Mouse (Mus musculus) stomach, embryonic 15.5 days (tissue): ENCODE measurements around the gene Atp6v1f. TPM values are rescaled to one million over a fixed set of nuclear protein-coding genes. Genes with fewer than 3 reads are reported as not detected.

Source experiments
- ATAC-seq: fragments of 200-750 bp; cut with Nextera tagmentation; 2 replicates; pipeline ENCODE4 v1.8.0; 2017; ENCODE audit warnings: low read depth, moderate number of reproducible peaks, moderate TSS enrichment; ENCODE audit not compliant: insufficient read depth, low FRiP score
- H3K27ac ChIP-seq: fragments of 300-500 bp; sonication (generic); 2 replicates; pipeline ENCODE4 v1.5.1; 2015; ENCODE audit warnings: mild to moderate bottlenecking, inconsistent platforms
- H3K27me3 ChIP-seq: fragments of 300-500 bp; sonication (generic); replicated peaks from 2 replicates; pipeline ENCODE4 v1.6.1; 2015; ENCODE audit warnings: inconsistent platforms
- H3K36me3 ChIP-seq: fragments of 300-500 bp; sonication (generic); 2 replicates; pipeline ENCODE4 v1.6.1; 2015; ENCODE audit warnings: inconsistent platforms
- H3K4me1 ChIP-seq: fragments of 300-500 bp; sonication (generic); 2 replicates; pipeline ENCODE4 v1.6.1; 2015; ENCODE audit warnings: inconsistent platforms
- H3K4me2 ChIP-seq: fragments of 300-500 bp; sonication (generic); 2 replicates; pipeline ENCODE4 v1.6.1; 2015; ENCODE audit warnings: mild to moderate bottlenecking, inconsistent platforms
- H3K4me3 ChIP-seq: fragments of 300-500 bp; sonication (generic); replicated peaks from 2 replicates; pipeline ENCODE4 v1.5.1; 2015; ENCODE audit warnings: inconsistent platforms
- H3K9ac ChIP-seq: fragments of 300-500 bp; sonication (generic); 2 replicates; pipeline ENCODE4 v1.6.1; 2015; ENCODE audit warnings: inconsistent platforms
- H3K9me3 ChIP-seq: fragments of 300-500 bp; sonication (generic); 2 replicates; pipeline ENCODE4 v1.6.1; 2016; ENCODE audit warnings: inconsistent platforms
- WGBS: fragments of 180-500 bp; shearing (Covaris S2); methylation state at CpG from one replicate; pipeline ENCODE4 v1.1.7; 2015; 5-methylcytosine and 5-hydroxymethylcytosine counted together
- polyA plus RNA-seq: library from polyadenylated mRNA; unstranded; fragments of >200 nt; fragmentation: Nextera tagmentation; extraction: Ambion mirVana; gene quantifications from 2 replicates; pipeline ENCODE4 v1.2.1, GENCODE M21; 2015

The Atp6v1f gene
- polyA plus RNA-seq, 1 experiment from 2014 or later: 244 TPM

GRCm38 (mm10) chr6:29463388-29463787, 4.1 kb upstream of the Atp6v1f start:
- ATAC-seq: no peak
- Histone ChIP-seq H3K9ac (no peak overlapping the region), H3K27me3 (no peaks in the 10 kb centered on the region), H3K4me3 (no peak overlapping the region), H3K9me3 (no peaks in the 10 kb centered on the region), H3K36me3 (0 out of 2 replicates have a peak, but pooled peaks cover 9% of the 10 kb centered on the region), H3K27ac (no peak overlapping the region), H3K4me2 (no peak overlapping the region), H3K4me1 (peaks cover under 1% of the 10 kb centered on the region; the same call in 1 of the 2 replicates)
- WGBS: 80% methylated on average over 3 of the region's 3 CpGs

- peaks cover 15% of the 10 kb centered on the region for H3K36me3 ChIP-seq
- 79% methylated on average over 3 of the region's 3 CpGs for WGBS
- no peak for ATAC-seq
- no peaks in the 10 kb centered on the region for H3K9me3 ChIP-seq
- H3K4me2 ChIP-seq: peak overlapping the region; percentile 74
- peak overlapping the region; percentile 76 for H3K4me3 ChIP-seq
- no peaks in the 10 kb centered on the region for H3K27me3 ChIP-seq
- H3K27ac ChIP-seq: no peak overlapping the region
- H3K4me1 ChIP-seq: peaks cover 13% of the 10 kb centered on the region; the same call in 1 of the 2 replicates
- no peak overlapping the region for H3K9ac ChIP-seq
Measured at GRCm38 (mm10) chr6:29468851-29469250, 1.3 kb downstream of the Atp6v1f start.

- no peak within 1 kb of the TSS for H3K9ac ChIP-seq
- H3K36me3 ChIP-seq: peaks cover 15% of the 10 kb centered on the region
- no peak for ATAC-seq
- peaks cover 17% of the 10 kb centered on the region for H3K4me1 ChIP-seq
- WGBS: 90% methylated on average over 4 of the region's 4 CpGs
- no peaks in the 10 kb centered on the region for H3K27me3 ChIP-seq
- H3K4me2 ChIP-seq: no peak within 1 kb of the TSS
- no peaks in the 10 kb centered on the region for H3K9me3 ChIP-seq
- H3K4me3 ChIP-seq: no peak within 1 kb of the TSS
- H3K27ac ChIP-seq: no peak within 1 kb of the TSS
Measured at GRCm38 (mm10) chr6:29471137-29471536, 3.6 kb downstream of the Atp6v1f start, which contains the start of gene Atp6v1fnb. TSS of gene Atp6v1fnb (plus strand) at chr6:29471437.

- peak; percentile 93 for ATAC-seq
- Histone ChIP-seq H3K36me3 (peaks cover 15% of the 10 kb centered on the region), H3K4me1 (peaks cover 9% of the 10 kb centered on the region; the same call in 1 of the 2 replicates), H3K27me3 (no peaks in the 10 kb centered on the region), H3K9ac (peak overlapping the region; percentile 25; the same call in 1 of the 2 replicates), H3K9me3 (no peaks in the 10 kb centered on the region), H3K4me3 (peak overlapping the region; percentile 50), H3K4me2 (peak overlapping the region; percentile 92), H3K27ac (no peak overlapping the region)
- 5% methylated on average over 33 of the region's 33 CpGs for WGBS
Measured at GRCm38 (mm10) chr6:29473941-29474691, 6.6 kb downstream of the Atp6v1f start.

GRCm38 (mm10) chr6:29474736-29475135, 7.2 kb downstream of the Atp6v1f start:
- H3K4me3 ChIP-seq: no peak overlapping the region
- WGBS: 73% methylated on average over 2 of the region's 2 CpGs
- H3K27ac ChIP-seq: no peak overlapping the region
- no peak for ATAC-seq
- no peak overlapping the region for H3K9ac ChIP-seq
- peaks cover 7% of the 10 kb centered on the region; the same call in 1 of the 2 replicates for H3K4me1 ChIP-seq
- H3K4me2 ChIP-seq: no peak overlapping the region
- no peaks in the 10 kb centered on the region for H3K27me3 ChIP-seq
- peaks cover 15% of the 10 kb centered on the region for H3K36me3 ChIP-seq
- no peaks in the 10 kb centered on the region for H3K9me3 ChIP-seq

GRCm38 (mm10) chr6:29482691-29483090, 15.2 kb downstream of the Atp6v1f start:
- 92% methylated on average over 13 of the region's 13 CpGs for WGBS
- no peaks in the 10 kb centered on the region for H3K9me3 ChIP-seq
- peaks cover 2% of the 10 kb centered on the region; the same call in 1 of the 2 replicates for H3K27me3 ChIP-seq
- H3K9ac ChIP-seq: no peak overlapping the region
- no peak for ATAC-seq
- H3K27ac ChIP-seq: no peak overlapping the region
- H3K36me3 ChIP-seq: no peaks in the 10 kb centered on the region
- no peak overlapping the region for H3K4me3 ChIP-seq
- peaks cover 8% of the 10 kb centered on the region for H3K4me1 ChIP-seq
- H3K4me2 ChIP-seq: no peak overlapping the region

- Histone ChIP-seq H3K36me3 (no peaks in the 10 kb centered on the region), H3K9ac (no peak overlapping the region), H3K4me3 (peak overlapping the region; percentile 41), H3K4me2 (peak overlapping the region; percentile 88), H3K4me1 (peaks cover 8% of the 10 kb centered on the region), H3K27me3 (peaks cover 2% of the 10 kb centered on the region; the same call in 1 of the 2 replicates), H3K27ac (no peak overlapping the region), H3K9me3 (no peaks in the 10 kb centered on the region)
- ATAC-seq: peak; percentile 55
- 9% methylated on average over 26 of the region's 26 CpGs for WGBS
Measured at GRCm38 (mm10) chr6:29484716-29485559, 17.4 kb downstream of the Atp6v1f start.

- 51% methylated on average over 2 of the region's 2 CpGs for WGBS
- H3K4me2 ChIP-seq: no peak overlapping the region
- H3K9ac ChIP-seq: no peak overlapping the region
- no peaks in the 10 kb centered on the region for H3K36me3 ChIP-seq
- no peak overlapping the region for H3K27ac ChIP-seq
- peaks cover 8% of the 10 kb centered on the region for H3K4me1 ChIP-seq
- no peak for ATAC-seq
- H3K27me3 ChIP-seq: peaks cover 2% of the 10 kb centered on the region; the same call in 1 of the 2 replicates
- no peaks in the 10 kb centered on the region for H3K9me3 ChIP-seq
- no peak overlapping the region for H3K4me3 ChIP-seq
Measured at GRCm38 (mm10) chr6:29485951-29486350, 18.4 kb downstream of the Atp6v1f start.

GRCm38 (mm10) chr6:29494101-29494500, 26.6 kb downstream of the Atp6v1f start:
- Histone ChIP-seq H3K4me1 (0 out of 2 replicates have a peak, but pooled peaks cover 3% of the 10 kb centered on the region), H3K36me3 (no peaks in the 10 kb centered on the region), H3K9me3 (no peaks in the 10 kb centered on the region), H3K4me3 (no peak overlapping the region), H3K4me2 (no peak overlapping the region), H3K9ac (no peak overlapping the region), H3K27ac (no peak overlapping the region), H3K27me3 (peaks cover 7% of the 10 kb centered on the region; the same call in 1 of the 2 replicates)
- WGBS: 82% methylated on average over 4 of the region's 4 CpGs
- ATAC-seq: no peak

- Histone ChIP-seq H3K27me3 (peaks cover 7% of the 10 kb centered on the region; the same call in 1 of the 2 replicates), H3K4me2 (no peak overlapping the region), H3K27ac (no peak overlapping the region), H3K4me1 (0 out of 2 replicates have a peak, but pooled peaks cover 3% of the 10 kb centered on the region), H3K9me3 (no peaks in the 10 kb centered on the region), H3K9ac (no peak overlapping the region), H3K36me3 (no peaks in the 10 kb centered on the region), H3K4me3 (no peak overlapping the region)
- 35% methylated on average over 25 of the region's 25 CpGs for WGBS
- ATAC-seq: no peak
Measured at GRCm38 (mm10) chr6:29496270-29496669, 28.8 kb downstream of the Atp6v1f start.

- Histone ChIP-seq H3K4me3 (no peak overlapping the region), H3K9ac (no peak overlapping the region), H3K4me1 (0 out of 2 replicates have a peak, but pooled peaks cover 3% of the 10 kb centered on the region), H3K4me2 (no peak overlapping the region), H3K27me3 (peaks cover 7% of the 10 kb centered on the region; the same call in 1 of the 2 replicates), H3K27ac (no peak overlapping the region), H3K9me3 (no peaks in the 10 kb centered on the region), H3K36me3 (no peaks in the 10 kb centered on the region)
- no peak; the same call in 1 of the 2 replicates for ATAC-seq
- WGBS: 37% methylated on average over 2 of the region's 2 CpGs
Measured at GRCm38 (mm10) chr6:29497791-29498190, 30.3 kb downstream of the Atp6v1f start.
